Mouse (Mus musculus) small intestine, adult 2 months (tissue): ENCODE data around the gene Sh3d19.

Source experiments
- CTCF ChIP-seq: fragments of 200-500 bp; IDR thresholded peaks from 2 replicates; pipeline ENCODE4 v1.5.1; 2012; ENCODE audit warnings: low read depth, mild to moderate bottlenecking, control low read depth, inconsistent platforms, low read length, moderate library complexity, mixed read lengths; ENCODE audit not compliant: insufficient replicate concordance, insufficient read length; ENCODE audit errors: extremely low read depth
- POLR2A ChIP-seq: fragments of 200-500 bp; IDR thresholded peaks from 2 replicates; pipeline ENCODE4 v1.6.1; 2012; ENCODE audit warnings: low read depth, mild to moderate bottlenecking, control low read depth, inconsistent platforms, low read length, moderate library complexity

DNA sequence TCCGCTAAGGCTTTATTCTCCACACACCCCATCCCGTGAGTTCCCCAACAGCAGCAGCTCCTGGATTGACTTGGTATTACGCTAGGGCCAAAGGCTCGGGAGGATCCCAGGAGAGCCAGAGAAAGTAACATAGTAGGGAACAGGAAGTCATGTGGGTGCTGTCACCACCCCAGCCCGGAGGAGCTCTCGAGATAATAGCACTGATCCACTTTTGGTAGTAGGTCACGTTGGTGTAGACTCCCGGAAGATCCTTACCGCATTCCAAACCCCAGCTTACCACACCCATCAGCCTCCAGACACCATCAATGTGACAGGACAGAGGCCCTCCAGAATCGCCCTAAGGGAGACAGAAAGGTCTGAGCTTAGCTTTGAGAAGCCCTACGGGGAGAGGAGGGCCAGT lies 22.8 kb downstream of the Sh3d19 start:
- TF ChIP-seq POLR2A (no peak), CTCF (no peak)
